Mouse (Mus musculus): Measurements from ENCODE around the gene Gpr39.

The Gpr39 gene

GRCm38 (mm10) chr1:125694338-125694737, 17.5 kb downstream of the Gpr39 start:
- no peak for DNase-seq (ENCODE audit: low spot score in 2 of 2)

GRCm38 (mm10) chr1:125701101-125701590, 24.4 kb downstream of the Gpr39 start:
- DNase-seq (ENCODE audit: low spot score in 2 of 2): no peak

- DNase-seq (ENCODE audit: low spot score in 2 of 2): no peak
Observed at GRCm38 (mm10) chr1:125701773-125702172, 25.0 kb downstream of the Gpr39 start.

GRCm38 (mm10) chr1:125702326-125702725, 25.5 kb downstream of the Gpr39 start:
- no peak for DNase-seq (ENCODE audit: low spot score in 2 of 2)

GRCm38 (mm10) chr1:125705412-125705811, 28.6 kb downstream of the Gpr39 start:
- DNase-seq (ENCODE audit: low spot score in 2 of 2): no peak

- no peak for DNase-seq (ENCODE audit: low spot score in 2 of 2)
Observed at GRCm38 (mm10) chr1:125715286-125715685, 38.5 kb downstream of the Gpr39 start.

- DNase-seq (ENCODE audit: low spot score in 2 of 2): no peak
Observed at GRCm38 (mm10) chr1:125716241-125716640, 39.4 kb downstream of the Gpr39 start.

- no peak for DNase-seq (ENCODE audit: low spot score in 2 of 2)
Observed at GRCm38 (mm10) chr1:125717906-125718305, 41.1 kb downstream of the Gpr39 start.

GRCm38 (mm10) chr1:125719127-125719526, 42.3 kb downstream of the Gpr39 start:
- no peak for DNase-seq (ENCODE audit: low spot score in 2 of 2)

GRCm38 (mm10) chr1:125721104-125721758, 44.4 kb downstream of the Gpr39 start:
- no peak for DNase-seq (ENCODE audit: low spot score in 2 of 2)

- peak; percentile 74 to 75 for DNase-seq (ENCODE audit: low spot score in 2 of 2)
Observed at GRCm38 (mm10) chr1:125724304-125724703, 47.5 kb downstream of the Gpr39 start.

GRCm38 (mm10) chr1:125729025-125729565, 52.3 kb downstream of the Gpr39 start:
- DNase-seq (ENCODE audit: low spot score in 2 of 2): no peak

GRCm38 (mm10) chr1:125729731-125730536, 53.1 kb downstream of the Gpr39 start:
- DNase-seq (ENCODE audit: low spot score in 2 of 2): no peak

GRCm38 (mm10) chr1:125730537-125730880, 53.7 kb downstream of the Gpr39 start:
- DNase-seq (ENCODE audit: low spot score in 2 of 2): no peak

GRCm38 (mm10) chr1:125731854-125732253, 55.1 kb downstream of the Gpr39 start:
- DNase-seq (ENCODE audit: low spot score in 2 of 2): no peak

GRCm38 (mm10) chr1:125744766-125745165, 68.0 kb downstream of the Gpr39 start:
- no peak for DNase-seq (ENCODE audit: low spot score in 2 of 2)

- DNase-seq (ENCODE audit: low spot score in 2 of 2): no peak
Observed at GRCm38 (mm10) chr1:125755335-125755996, 78.7 kb downstream of the Gpr39 start.

GRCm38 (mm10) chr1:125759972-125760695, 83.3 kb downstream of the Gpr39 start:
- DNase-seq (ENCODE audit: low spot score in 2 of 2): no peak

GRCm38 (mm10) chr1:125760696-125761025, 83.9 kb downstream of the Gpr39 start:
- no peak for DNase-seq (ENCODE audit: low spot score in 2 of 2)

GRCm38 (mm10) chr1:125762076-125762475, 85.3 kb downstream of the Gpr39 start:
- no peak for DNase-seq (ENCODE audit: low spot score in 2 of 2)

GRCm38 (mm10) chr1:125789804-125790203, 113.0 kb downstream of the Gpr39 start:
- peak; percentile 75 to 76 for DNase-seq (ENCODE audit: low spot score in 2 of 2)

- no peak for DNase-seq (ENCODE audit: low spot score in 2 of 2)
Observed at GRCm38 (mm10) chr1:125800506-125800905, 123.7 kb downstream of the Gpr39 start.

Measured in right cerebral cortex, adult 2 months (tissue).